Mouse (Mus musculus): Measurements from ENCODE around the gene Prkag2. TPM values are rescaled to one million over a fixed set of nuclear protein-coding genes. Genes with fewer than 3 reads are reported as not detected.

The Prkag2 gene
- total and polyA plus RNA-seq, 2 experiments from 2014 or later: 62.4 to 112 TPM

GRCm38 (mm10) chr5:24876653-24877052 lies 223.8 kb downstream of the Prkag2 start:
- no peak overlapping the region for H3K4me3 ChIP-seq (ENCODE audit: low read depth, low read length)
- H3K4me1 ChIP-seq (ENCODE audit: insufficient read depth): no peaks in the 10 kb centered on the region
- TF ChIP-seq CTCF (IDR thresholded peaks at IDR 0.05; ENCODE audit: low read depth): no peak
- H3K4me2 ChIP-seq (ENCODE audit: low read depth): no peak overlapping the region
- no peak overlapping the region for H3K9ac ChIP-seq
- no peak overlapping the region for H3K27ac ChIP-seq (ENCODE audit: low read depth, low read length)
- H3K9me3 ChIP-seq (ENCODE audit: low read length): no peaks in the 10 kb centered on the region
- WGBS: 93% methylated on average over 9 of the region's 9 CpGs
- DNase-seq (no peak), ATAC-seq (no peak)
- H3K27me3 ChIP-seq (ENCODE audit: insufficient read depth, low read length): no peaks in the 10 kb centered on the region
- H3K36me3 ChIP-seq (ENCODE audit: insufficient read depth): peaks cover 44% of the 10 kb centered on the region

GRCm38 (mm10) chr5:24874111-24874510 lies 226.3 kb downstream of the Prkag2 start:
- H3K27ac ChIP-seq (ENCODE audit: low read depth, low read length): no peak overlapping the region
- peak; percentile 76 for ATAC-seq
- 64% methylated on average over 4 of the region's 4 CpGs for WGBS
- H3K27me3 ChIP-seq (ENCODE audit: insufficient read depth, low read length): no peaks in the 10 kb centered on the region
- H3K9me3 ChIP-seq (ENCODE audit: low read length): no peaks in the 10 kb centered on the region
- no peak overlapping the region for H3K4me3 ChIP-seq (ENCODE audit: low read depth, low read length)
- H3K36me3 ChIP-seq (ENCODE audit: insufficient read depth): peaks cover 43% of the 10 kb centered on the region
- no peak overlapping the region for H3K9ac ChIP-seq
- H3K4me2 ChIP-seq (ENCODE audit: low read depth): no peak overlapping the region
- DNase-seq: peak; percentile 32
- TF ChIP-seq CTCF (IDR thresholded peaks at IDR 0.05; ENCODE audit: low read depth): no peak
- no peaks in the 10 kb centered on the region for H3K4me1 ChIP-seq (ENCODE audit: insufficient read depth)

DNA sequence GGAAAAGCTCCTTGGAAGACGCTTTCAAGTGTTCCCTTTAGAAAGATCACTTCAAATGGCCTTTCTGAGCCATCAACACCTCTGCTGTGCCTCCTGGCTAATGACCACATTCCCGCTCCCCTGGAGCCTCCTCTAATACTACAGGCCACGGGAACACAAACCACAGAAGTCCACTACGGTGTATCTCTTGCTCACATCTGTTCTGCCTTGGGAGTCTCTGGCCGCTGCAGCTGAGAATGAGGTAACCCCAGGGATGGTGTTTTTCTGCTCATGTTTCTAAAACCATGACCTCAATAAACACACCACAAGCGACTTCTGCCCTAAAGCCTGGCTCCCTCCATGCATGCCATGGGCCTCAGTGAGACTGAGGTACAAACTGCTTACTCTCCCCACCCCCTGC lies 227.2 kb downstream of the Prkag2 start:
- H3K4me2 ChIP-seq (ENCODE audit: low read depth): no peak overlapping the region
- H3K4me1 ChIP-seq (ENCODE audit: insufficient read depth): no peaks in the 10 kb centered on the region
- H3K27me3 ChIP-seq (ENCODE audit: insufficient read depth, low read length): no peaks in the 10 kb centered on the region
- TF ChIP-seq CTCF (IDR thresholded peaks at IDR 0.05; ENCODE audit: low read depth): no peak
- no peak overlapping the region for H3K9ac ChIP-seq
- no peak for ATAC-seq
- no peak overlapping the region for H3K4me3 ChIP-seq (ENCODE audit: low read depth, low read length)
- no peaks in the 10 kb centered on the region for H3K9me3 ChIP-seq (ENCODE audit: low read length)
- no peak overlapping the region for H3K27ac ChIP-seq (ENCODE audit: low read depth, low read length)
- 83% methylated on average over 6 of the region's 6 CpGs for WGBS
- DNase-seq: no peak
- peaks cover 46% of the 10 kb centered on the region for H3K36me3 ChIP-seq (ENCODE audit: insufficient read depth)

DNA sequence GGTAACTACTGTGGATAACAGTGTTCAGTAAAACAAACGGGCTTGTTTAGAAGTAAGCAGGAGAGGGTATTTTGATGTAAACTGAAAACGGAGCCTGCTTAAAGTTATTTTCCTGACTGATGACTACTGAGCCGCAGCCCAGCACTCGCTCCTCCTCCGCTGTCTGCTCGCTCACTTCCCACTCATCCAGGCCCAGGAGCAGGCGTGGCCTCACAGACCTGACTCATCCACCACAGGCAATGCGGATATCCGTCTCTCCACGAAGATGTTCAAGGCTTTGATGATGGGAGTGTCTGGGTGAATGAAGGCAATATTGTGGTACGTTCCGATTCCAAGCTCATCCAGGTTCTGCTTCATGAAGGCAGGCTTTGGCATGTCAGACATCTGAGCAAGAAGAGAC lies 229.2 kb downstream of the Prkag2 start:
- no peaks in the 10 kb centered on the region for H3K9me3 ChIP-seq (ENCODE audit: low read length)
- no peak for TF ChIP-seq CTCF (IDR thresholded peaks at IDR 0.05; ENCODE audit: low read depth)
- H3K27me3 ChIP-seq (ENCODE audit: insufficient read depth, low read length): no peaks in the 10 kb centered on the region
- WGBS: 96% methylated on average over 12 of the region's 12 CpGs
- H3K4me3 ChIP-seq (ENCODE audit: low read depth, low read length): no peak overlapping the region
- no peaks in the 10 kb centered on the region for H3K4me1 ChIP-seq (ENCODE audit: insufficient read depth)
- peaks cover 56% of the 10 kb centered on the region for H3K36me3 ChIP-seq (ENCODE audit: insufficient read depth)
- H3K9ac ChIP-seq: no peak overlapping the region
- ATAC-seq: no peak
- H3K4me2 ChIP-seq (ENCODE audit: low read depth): no peak overlapping the region
- DNase-seq: no peak
- no peak overlapping the region for H3K27ac ChIP-seq (ENCODE audit: low read depth, low read length)

- no peaks in the 10 kb centered on the region for H3K27me3 ChIP-seq (ENCODE audit: insufficient read depth, low read length)
- WGBS: 71% methylated on average over 11 of the region's 11 CpGs
- H3K27ac ChIP-seq (ENCODE audit: low read depth, low read length): no peak overlapping the region
- peaks cover 45% of the 10 kb centered on the region for H3K36me3 ChIP-seq (ENCODE audit: insufficient read depth)
- H3K9me3 ChIP-seq (ENCODE audit: low read length): no peaks in the 10 kb centered on the region
- TF ChIP-seq CTCF (IDR thresholded peaks at IDR 0.05; ENCODE audit: low read depth): no peak
- no peak overlapping the region for H3K9ac ChIP-seq
- H3K4me2 ChIP-seq (ENCODE audit: low read depth): no peak overlapping the region
- ATAC-seq: peak; percentile 64
- no peak overlapping the region for H3K4me3 ChIP-seq (ENCODE audit: low read depth, low read length)
- DNase-seq: peak; percentile 22
- no peaks in the 10 kb centered on the region for H3K4me1 ChIP-seq (ENCODE audit: insufficient read depth)
Measured at GRCm38 (mm10) chr5:24869796-24870289, 230.6 kb downstream of the Prkag2 start.

DNA sequence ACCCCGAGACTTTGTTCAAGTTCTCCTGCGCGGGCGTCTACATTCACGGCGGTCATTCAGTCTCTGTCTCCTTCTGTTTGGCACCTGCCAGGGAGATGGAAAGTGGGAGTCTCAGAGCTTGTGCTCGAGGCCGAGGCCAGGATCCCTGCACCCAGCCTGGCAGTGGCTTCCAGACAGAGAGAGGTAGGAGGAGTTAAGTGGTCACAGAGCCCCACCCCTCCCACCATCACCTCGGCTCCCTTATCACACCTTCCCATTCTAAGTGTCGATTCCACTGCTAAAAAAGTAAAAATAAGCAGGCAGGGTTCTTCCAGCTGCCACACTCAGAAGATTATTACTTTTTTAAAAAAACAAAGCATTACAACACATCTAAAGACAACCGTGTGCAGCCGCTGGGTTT lies 236.6 kb downstream of the Prkag2 start:
- Histone ChIP-seq H3K4me2 (ENCODE audit: low read depth) (no peak overlapping the region), H3K4me1 (ENCODE audit: insufficient read depth) (peaks cover 5% of the 10 kb centered on the region), H3K27me3 (ENCODE audit: insufficient read depth, low read length) (no peaks in the 10 kb centered on the region), H3K27ac (ENCODE audit: low read depth, low read length) (no peak overlapping the region), H3K4me3 (ENCODE audit: low read depth, low read length) (no peak overlapping the region), H3K9ac (no peak overlapping the region), H3K9me3 (ENCODE audit: low read length) (no peaks in the 10 kb centered on the region), H3K36me3 (ENCODE audit: insufficient read depth) (peaks cover 46% of the 10 kb centered on the region)
- no peak for TF ChIP-seq CTCF (IDR thresholded peaks at IDR 0.05; ENCODE audit: low read depth)
- no peak for DNase-seq
- WGBS: 88% methylated on average over 12 of the region's 12 CpGs
- ATAC-seq: no peak

GRCm38 (mm10) chr5:24861449-24861930 lies 239.0 kb downstream of the Prkag2 start:
- Histone ChIP-seq H3K4me1 (ENCODE audit: insufficient read depth) (peaks cover 5% of the 10 kb centered on the region), H3K4me2 (ENCODE audit: low read depth) (no peak overlapping the region), H3K27ac (ENCODE audit: low read depth, low read length) (no peak overlapping the region), H3K9ac (no peak overlapping the region), H3K9me3 (ENCODE audit: low read length) (no peaks in the 10 kb centered on the region), H3K27me3 (ENCODE audit: insufficient read depth, low read length) (no peaks in the 10 kb centered on the region), H3K36me3 (ENCODE audit: insufficient read depth) (peaks cover 28% of the 10 kb centered on the region), H3K4me3 (ENCODE audit: low read depth, low read length) (no peak overlapping the region)
- no peak for TF ChIP-seq CTCF (IDR thresholded peaks at IDR 0.05; ENCODE audit: low read depth)
- WGBS: 76% methylated on average over 9 of the region's 9 CpGs
- DNase-seq (no peak), ATAC-seq (0 out of 2 replicates have a peak, but pooled peaks have one; percentile 0)
